Mouse (Mus musculus): ENCODE data around the gene Gpx8. TPM values are rescaled to one million over a fixed set of nuclear protein-coding genes. Genes with fewer than 3 reads are reported as not detected.

Gpx8 gene
- polyA plus RNA-seq, 1 experiment from 2014 or later = 159 TPM

GRCm38 (mm10) chr13:113044876-113045275 is 1.3 kb downstream of the Gpx8 start:
- DNase-seq = no peak

GRCm38 (mm10) chr13:113035852-113036251 is 10.4 kb downstream of the Gpx8 start:
- peak; percentile 86 for ATAC-seq (ENCODE audit: insufficient read depth)
- H3K27me3 ChIP-seq (ENCODE audit: insufficient read depth, low read length) = peaks cover 38% of the 10 kb centered on the region

More at GRCm38 (mm10) chr13:113044876-113045275, 1.3 kb downstream of the Gpx8 start:
- WGBS = 20% methylated on average over 3 of the region's 3 CpGs
- Histone ChIP-seq H3K27ac (ENCODE audit: low read depth) (no peak overlapping the region), H3K36me3 (ENCODE audit: insufficient read depth) (peaks cover 17% of the 10 kb centered on the region), H3K4me1 (ENCODE audit: insufficient read depth) (no peaks in the 10 kb centered on the region), H3K9ac (peak overlapping the region; percentile 78), H3K4me3 (ENCODE audit: low read depth, low read length) (peak overlapping the region; percentile 62), H3K9me3 (ENCODE audit: low read depth, low read length) (no peaks in the 10 kb centered on the region), H3K27me3 (ENCODE audit: insufficient read depth, low read length) (no peaks in the 10 kb centered on the region), H3K4me2 (peak overlapping the region; percentile 57)
- ATAC-seq (ENCODE audit: insufficient read depth) = no peak
- TF ChIP-seq CTCF (IDR thresholded peaks at IDR 0.05; ENCODE audit: low read depth) = no peak

GRCm38 (mm10) chr13:113034950-113035421 is 11.2 kb downstream of the Gpx8 start, which contains the start of gene Cdc20b:
Gene Cdc20b, plus strand, starts transcription at chr13:113035111.
- Histone ChIP-seq H3K27ac (ENCODE audit: low read depth) (no peak within 1 kb of the TSS), H3K27me3 (ENCODE audit: insufficient read depth, low read length) (peaks cover 38% of the 10 kb centered on the region), H3K4me2 (peak within 1 kb of the TSS; percentile 96), H3K4me3 (ENCODE audit: low read depth, low read length) (peak within 1 kb of the TSS; percentile 56), H3K9me3 (ENCODE audit: low read depth, low read length) (no peaks in the 10 kb centered on the region), H3K36me3 (ENCODE audit: insufficient read depth) (no peaks in the 10 kb centered on the region), H3K9ac (peak within 1 kb of the TSS; percentile 44), H3K4me1 (ENCODE audit: insufficient read depth) (no peaks in the 10 kb centered on the region)
- ATAC-seq (ENCODE audit: insufficient read depth) = peak; percentile 36; the same call in 1 of the 2 replicates
- peak; percentile 72 for DNase-seq
- WGBS = under 1% methylated on average over 46 of the region's 46 CpGs
- TF ChIP-seq CTCF (IDR thresholded peaks at IDR 0.05; ENCODE audit: low read depth) = no peak

More at GRCm38 (mm10) chr13:113035852-113036251, 10.4 kb downstream of the Gpx8 start:
- Histone ChIP-seq H3K4me1 (ENCODE audit: insufficient read depth) (no peaks in the 10 kb centered on the region), H3K27ac (ENCODE audit: low read depth) (no peak overlapping the region), H3K4me2 (peak overlapping the region; percentile 96), H3K4me3 (ENCODE audit: low read depth, low read length) (peak overlapping the region; percentile 56), H3K36me3 (ENCODE audit: insufficient read depth) (no peaks in the 10 kb centered on the region), H3K9ac (no peak overlapping the region), H3K9me3 (ENCODE audit: low read depth, low read length) (no peaks in the 10 kb centered on the region)
- TF ChIP-seq CTCF (IDR thresholded peaks at IDR 0.05; ENCODE audit: low read depth) = peak; percentile 87
- 1% methylated on average over 4 of the region's 4 CpGs for WGBS
- peak; percentile 99 for DNase-seq

- Histone ChIP-seq H3K27ac (ENCODE audit: low read depth) (no peak overlapping the region), H3K9me3 (ENCODE audit: low read depth, low read length) (no peaks in the 10 kb centered on the region), H3K4me2 (peak overlapping the region; percentile 96), H3K9ac (peak overlapping the region; percentile 44), H3K36me3 (ENCODE audit: insufficient read depth) (no peaks in the 10 kb centered on the region), H3K4me1 (ENCODE audit: insufficient read depth) (no peaks in the 10 kb centered on the region), H3K4me3 (ENCODE audit: low read depth, low read length) (peak overlapping the region; percentile 56), H3K27me3 (ENCODE audit: insufficient read depth, low read length) (peaks cover 38% of the 10 kb centered on the region)
- WGBS = under 1% methylated on average over 11 of the region's 11 CpGs
- TF ChIP-seq CTCF (IDR thresholded peaks at IDR 0.05; ENCODE audit: low read depth) = no peak
- no peak for ATAC-seq (ENCODE audit: insufficient read depth)
- peak; percentile 55 for DNase-seq
Observed at GRCm38 (mm10) chr13:113034271-113034886, 11.8 kb downstream of the Gpx8 start.

GRCm38 (mm10) chr13:113032831-113033230 is 13.4 kb downstream of the Gpx8 start:
- Histone ChIP-seq H3K36me3 (ENCODE audit: insufficient read depth) (no peaks in the 10 kb centered on the region), H3K9me3 (ENCODE audit: low read depth, low read length) (no peaks in the 10 kb centered on the region), H3K4me3 (ENCODE audit: low read depth, low read length) (no peak overlapping the region), H3K27me3 (ENCODE audit: insufficient read depth, low read length) (peaks cover 38% of the 10 kb centered on the region), H3K9ac (no peak overlapping the region), H3K4me2 (no peak overlapping the region; the same call in 1 of the 2 replicates), H3K27ac (ENCODE audit: low read depth) (no peak overlapping the region), H3K4me1 (ENCODE audit: insufficient read depth) (no peaks in the 10 kb centered on the region)
- ATAC-seq (ENCODE audit: insufficient read depth) = no peak
- no peak for TF ChIP-seq CTCF (IDR thresholded peaks at IDR 0.05; ENCODE audit: low read depth)
- DNase-seq = no peak

- H3K27me3 ChIP-seq (ENCODE audit: insufficient read depth, low read length) = peaks cover 38% of the 10 kb centered on the region
Observed at GRCm38 (mm10) chr13:113031792-113032571, 14.2 kb downstream of the Gpx8 start.

GRCm38 (mm10) chr13:113031351-113031750 is 14.9 kb downstream of the Gpx8 start:
- H3K27me3 ChIP-seq (ENCODE audit: insufficient read depth, low read length) = peaks cover 38% of the 10 kb centered on the region
- no peak for DNase-seq
- under 1% methylated on average over 7 of the region's 7 CpGs for WGBS

More at GRCm38 (mm10) chr13:113031792-113032571, 14.2 kb downstream of the Gpx8 start:
- Histone ChIP-seq H3K4me2 (peak overlapping the region; percentile 97), H3K4me1 (ENCODE audit: insufficient read depth) (no peaks in the 10 kb centered on the region), H3K36me3 (ENCODE audit: insufficient read depth) (no peaks in the 10 kb centered on the region), H3K27ac (ENCODE audit: low read depth) (no peak overlapping the region), H3K9me3 (ENCODE audit: low read depth, low read length) (no peaks in the 10 kb centered on the region), H3K9ac (peak overlapping the region; percentile 54), H3K4me3 (ENCODE audit: low read depth, low read length) (peak overlapping the region; percentile 52)
- WGBS = 1% methylated on average over 40 of the region's 40 CpGs
- ATAC-seq (ENCODE audit: insufficient read depth) (peak; percentile 49), DNase-seq (peak; percentile 75)
- no peak for TF ChIP-seq CTCF (IDR thresholded peaks at IDR 0.05; ENCODE audit: low read depth)

More at GRCm38 (mm10) chr13:113031351-113031750, 14.9 kb downstream of the Gpx8 start:
- Histone ChIP-seq H3K36me3 (ENCODE audit: insufficient read depth) (no peaks in the 10 kb centered on the region), H3K4me1 (ENCODE audit: insufficient read depth) (no peaks in the 10 kb centered on the region), H3K4me2 (peak overlapping the region; percentile 97), H3K9ac (0 out of 2 replicates have a peak overlapping the region, but pooled peaks have one; percentile 54), H3K4me3 (ENCODE audit: low read depth, low read length) (peak overlapping the region; percentile 52), H3K9me3 (ENCODE audit: low read depth, low read length) (no peaks in the 10 kb centered on the region), H3K27ac (ENCODE audit: low read depth) (no peak overlapping the region)
- ATAC-seq (ENCODE audit: insufficient read depth) = 0 out of 2 replicates have a peak, but pooled peaks have one; percentile 2
- TF ChIP-seq CTCF (IDR thresholded peaks at IDR 0.05; ENCODE audit: low read depth) = no peak
